Mouse (Mus musculus): ENCODE measurements around the gene Gm6502. TPM values are rescaled to one million over a fixed set of nuclear protein-coding genes. Genes with fewer than 3 reads are reported as not detected.

The Gm6502 gene
- polyA plus RNA-seq (2017; shearing (Covaris generic)): under 1 TPM in 1 of 2 experiments, not detected in 1; 0.47 TPM

GRCm38 (mm10) chr5:94314135-94314534 is at the start of gene Gm6502:
TSS of gene Gm6502 (plus strand) at chr5:94314435.

DNA sequence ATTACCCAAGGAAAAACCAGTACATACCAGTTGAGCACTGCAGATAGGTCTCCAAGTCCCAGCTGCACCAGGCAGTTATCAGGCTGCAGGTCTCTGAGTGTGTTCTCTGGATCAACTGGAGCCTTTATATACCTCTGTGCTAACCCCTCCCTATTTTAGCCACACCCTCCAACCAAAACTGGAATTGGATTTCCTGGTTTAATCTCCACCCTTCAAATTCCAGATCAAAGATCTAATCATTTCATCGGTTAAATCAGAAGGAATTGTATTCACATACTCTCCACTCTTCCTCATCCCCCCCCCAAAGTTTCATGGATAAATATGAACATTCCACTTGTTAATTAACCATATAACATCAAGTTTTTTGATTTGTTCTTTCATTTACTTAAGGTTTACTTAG is 7.5 kb upstream of the Gm6502 start, which contains the start of gene A430089I19Rik:
A430089I19Rik (minus strand) TSS at position 101 of the 400 bp plus-strand sequence.

DNA sequence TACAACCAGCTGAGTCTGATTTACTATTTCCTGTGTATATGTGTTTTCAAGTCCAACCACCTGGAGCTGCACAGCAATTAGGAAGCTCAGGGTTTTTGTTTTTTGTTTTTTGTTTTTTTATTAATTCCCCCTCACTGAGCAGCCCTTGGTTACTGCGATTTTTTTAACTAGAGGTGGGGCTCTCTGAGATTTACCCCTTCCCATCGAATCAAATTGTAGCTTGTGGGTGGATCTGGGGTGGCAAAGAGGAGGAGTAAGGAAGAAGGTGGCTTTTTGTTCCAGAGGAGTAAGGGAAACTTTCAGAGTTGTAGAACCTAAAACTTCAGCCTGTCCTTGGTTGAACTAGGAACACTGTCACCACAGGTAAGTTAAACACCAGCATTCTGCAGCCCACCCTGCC is 25.2 kb downstream of the Gm6502 start, which contains the start of gene AA792892:
AA792892 (plus strand) TSS at position 301 of the 400 bp plus-strand sequence.

Other genes starting within 250 kb of the Gm6502 start
- gene BC061212, start 243.9 kb upstream of the Gm6502 start, polyA plus RNA-seq (2017; shearing (Covaris generic)): not detected
- gene Gm6351, start 238.1 kb upstream of the Gm6502 start, polyA plus RNA-seq (2017; shearing (Covaris generic)): under 1 TPM in 1 of 2 experiments, not detected in 1; 0.14 TPM
- under 1 TPM in 1 of 2 experiments, not detected in 1; 0.59 TPM for gene Gm3106, start 96.4 kb upstream of the Gm6502 start, polyA plus RNA-seq (2017; shearing (Covaris generic))
- gene A430089I19Rik, start 7.6 kb upstream of the Gm6502 start, polyA plus RNA-seq (2017; shearing (Covaris generic)): under 1 TPM in 1 of 2 experiments, not detected in 1; 0.58 TPM
- under 1 TPM in 1 of 2 experiments, not detected in 1; 0.34 TPM for gene AA792892, start 25.3 kb downstream of the Gm6502 start, polyA plus RNA-seq (2017; shearing (Covaris generic))
- gene Gm7682, start 131.3 kb downstream of the Gm6502 start, polyA plus RNA-seq (2017; shearing (Covaris generic)): under 1 TPM in 1 of 2 experiments, not detected in 1; 0.23 TPM
- gene Gm3139, start 211.9 kb downstream of the Gm6502 start, polyA plus RNA-seq (2017; shearing (Covaris generic)): 1 to 10 TPM in 1 of 2 experiments, not detected in 1; 1.3 TPM

Data from activated CD4-positive, CD25-positive, alpha-beta regulatory T cell (primary cell).